Mouse (Mus musculus): ENCODE measurements around the gene Pde6g. TPM values are rescaled to one million over a fixed set of nuclear protein-coding genes. Genes with fewer than 3 reads are reported as not detected.
A peak's percentile ranks its signal among the peaks of the same experiment; 100 is the strongest.

Gene Pde6g
- total and polyA plus RNA-seq, 2 experiments = 0.46 to 1.8 TPM

- DNase-seq (ENCODE audit: extremely low read depth, low read depth, low spot score) = peak; percentile 86
- Histone ChIP-seq H3K9ac (ENCODE audit: low read depth, low read length) (peak within 1 kb of the TSS; percentile 97), H3K4me1 (ENCODE audit: control insufficient read depth, insufficient read depth, low read length) (peaks cover 11% of the 10 kb centered on the region; the same call in 1 of the 2 replicates), H3K36me3 (ENCODE audit: control insufficient read depth, insufficient read depth, low read length) (peaks cover 25% of the 10 kb centered on the region), H3K79me2 (ENCODE audit: control insufficient read depth, insufficient read depth, low read length) (peaks cover 9% of the 10 kb centered on the region; the same call in 1 of the 2 replicates), H3K27me3 (ENCODE audit: control insufficient read depth, insufficient read depth, low read length) (no peaks in the 10 kb centered on the region), H3K4me3 (ENCODE audit: insufficient read depth, low read depth, low read length) (peak within 1 kb of the TSS; percentile 91), H3K27ac (replicated peaks; ENCODE audit: insufficient read depth, low read depth, low read length) (peak within 1 kb of the TSS; percentile 95)
- TF ChIP-seq CTCF (IDR thresholded peaks at IDR 0.05; ENCODE audit: low read depth, low read length) (no peak), POLR2A (IDR thresholded peaks at IDR 0.05; ENCODE audit: extremely low read depth, insufficient read depth, low read length) (peak; percentile 84)
- 1% methylated on average over 59 of the region's 60 CpGs for WGBS
These were observed 31.1 kb upstream of the Pde6g start, which contains the start of gene Mrpl12 for GRCm38 (mm10) chr11:120484265-120484981. Mrpl12 (plus strand) TSS chr11:120484613.

GRCm38 (mm10) chr11:120483448-120483934 lies 30.2 kb upstream of the Pde6g start:
- Histone ChIP-seq H3K4me1 (ENCODE audit: control insufficient read depth, insufficient read depth, low read length) (peaks cover 11% of the 10 kb centered on the region; the same call in 1 of the 2 replicates), H3K36me3 (ENCODE audit: control insufficient read depth, insufficient read depth, low read length) (peaks cover 27% of the 10 kb centered on the region), H3K27ac (replicated peaks; ENCODE audit: insufficient read depth, low read depth, low read length) (no peak overlapping the region), H3K79me2 (ENCODE audit: control insufficient read depth, insufficient read depth, low read length) (peaks cover 9% of the 10 kb centered on the region; the same call in 1 of the 2 replicates), H3K4me3 (ENCODE audit: insufficient read depth, low read depth, low read length) (no peak overlapping the region), H3K27me3 (ENCODE audit: control insufficient read depth, insufficient read depth, low read length) (no peaks in the 10 kb centered on the region), H3K9ac (ENCODE audit: low read depth, low read length) (no peak overlapping the region)
- 88% methylated on average over 7 of the region's 7 CpGs for WGBS
- DNase-seq (ENCODE audit: extremely low read depth, low read depth, low spot score) = no peak
- TF ChIP-seq POLR2A (IDR thresholded peaks at IDR 0.05; ENCODE audit: extremely low read depth, insufficient read depth, low read length) = no peak
- no peak for TF ChIP-seq CTCF (IDR thresholded peaks at IDR 0.05; ENCODE audit: low read depth, low read length)

DNA sequence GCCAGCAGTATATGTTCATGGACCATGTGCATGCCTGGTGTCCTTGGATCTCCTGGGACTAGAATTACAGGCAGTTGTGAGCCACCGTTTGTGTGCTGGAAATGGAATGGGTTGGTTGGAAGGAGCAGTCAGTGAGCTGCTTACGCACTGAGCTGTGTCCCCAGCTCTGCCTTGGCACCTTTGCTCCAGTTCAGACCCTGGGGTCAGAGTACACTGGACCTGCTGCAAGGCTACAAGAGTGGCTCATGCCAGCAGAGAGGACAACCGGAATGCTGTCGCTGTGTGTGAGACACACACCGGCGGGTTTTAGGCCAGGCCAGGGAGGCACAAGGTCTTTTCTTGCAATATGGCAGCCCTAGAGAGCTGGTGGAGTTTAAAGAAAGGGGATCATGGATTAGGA lies 18.8 kb upstream of the Pde6g start:
- Histone ChIP-seq H3K27ac (replicated peaks; ENCODE audit: insufficient read depth, low read depth, low read length) (peak overlapping the region; percentile 77), H3K79me2 (ENCODE audit: control insufficient read depth, insufficient read depth, low read length) (peaks cover 14% of the 10 kb centered on the region), H3K4me1 (ENCODE audit: control insufficient read depth, insufficient read depth, low read length) (peaks cover 20% of the 10 kb centered on the region), H3K27me3 (ENCODE audit: control insufficient read depth, insufficient read depth, low read length) (no peaks in the 10 kb centered on the region), H3K4me3 (ENCODE audit: insufficient read depth, low read depth, low read length) (no peak overlapping the region), H3K9ac (ENCODE audit: low read depth, low read length) (peak overlapping the region; percentile 19; the same call in 1 of the 2 replicates), H3K36me3 (ENCODE audit: control insufficient read depth, insufficient read depth, low read length) (peaks cover 33% of the 10 kb centered on the region)
- DNase-seq (ENCODE audit: extremely low read depth, low read depth, low spot score) = peak; percentile 96
- 23% methylated on average over 6 of the region's 6 CpGs for WGBS
- 0 out of 2 replicates have a peak, but pooled peaks have one; percentile 8 for TF ChIP-seq CTCF (IDR thresholded peaks at IDR 0.05; ENCODE audit: low read depth, low read length)
- 0 out of 2 replicates have a peak, but pooled peaks have one; percentile 45 for TF ChIP-seq POLR2A (IDR thresholded peaks at IDR 0.05; ENCODE audit: extremely low read depth, insufficient read depth, low read length)

DNA sequence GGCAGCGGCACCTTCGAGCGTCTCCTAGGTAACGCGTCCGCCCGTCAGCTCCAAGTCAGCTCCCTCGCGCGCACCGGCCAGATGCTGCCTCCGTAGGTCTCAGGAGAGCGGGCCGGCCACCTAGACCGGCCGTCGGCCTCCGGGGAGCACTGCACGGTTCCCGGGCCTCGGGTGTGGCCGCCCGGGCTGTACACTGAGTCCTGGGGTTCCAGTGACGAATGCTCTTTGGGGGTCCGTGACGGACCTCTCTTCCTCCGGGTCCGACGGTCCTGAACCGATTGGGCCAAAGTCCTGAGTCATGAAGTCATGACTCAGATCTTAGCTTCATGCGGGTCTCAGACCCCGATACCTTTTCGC lies 14.4 kb upstream of the Pde6g start:
- 0% methylated on average over 33 of the region's 33 CpGs for WGBS
- peak overlapping the region; percentile 95 for H3K9ac ChIP-seq (ENCODE audit: low read depth, low read length)
- peak overlapping the region; percentile 90 for H3K4me3 ChIP-seq (ENCODE audit: insufficient read depth, low read depth, low read length)
- H3K79me2 ChIP-seq (ENCODE audit: control insufficient read depth, insufficient read depth, low read length) = peaks cover 10% of the 10 kb centered on the region
- TF ChIP-seq POLR2A (IDR thresholded peaks at IDR 0.05; ENCODE audit: extremely low read depth, insufficient read depth, low read length) = no peak
- no peak for TF ChIP-seq CTCF (IDR thresholded peaks at IDR 0.05; ENCODE audit: low read depth, low read length)
- H3K27me3 ChIP-seq (ENCODE audit: control insufficient read depth, insufficient read depth, low read length) = no peaks in the 10 kb centered on the region
- no peak for DNase-seq (ENCODE audit: extremely low read depth, low read depth, low spot score)
- peak overlapping the region; percentile 59 for H3K27ac ChIP-seq (replicated peaks; ENCODE audit: insufficient read depth, low read depth, low read length)
- H3K4me1 ChIP-seq (ENCODE audit: control insufficient read depth, insufficient read depth, low read length) = peaks cover 25% of the 10 kb centered on the region
- H3K36me3 ChIP-seq (ENCODE audit: control insufficient read depth, insufficient read depth, low read length) = peaks cover 11% of the 10 kb centered on the region

- TF ChIP-seq CTCF (IDR thresholded peaks at IDR 0.05; ENCODE audit: low read depth, low read length) (no peak), POLR2A (IDR thresholded peaks at IDR 0.05; ENCODE audit: extremely low read depth, insufficient read depth, low read length) (peak; percentile 87)
- Histone ChIP-seq H3K27ac (replicated peaks; ENCODE audit: insufficient read depth, low read depth, low read length) (peak within 1 kb of the TSS; percentile 59), H3K36me3 (ENCODE audit: control insufficient read depth, insufficient read depth, low read length) (peaks cover 11% of the 10 kb centered on the region), H3K9ac (ENCODE audit: low read depth, low read length) (peak within 1 kb of the TSS; percentile 95), H3K4me3 (ENCODE audit: insufficient read depth, low read depth, low read length) (peak within 1 kb of the TSS; percentile 90), H3K27me3 (ENCODE audit: control insufficient read depth, insufficient read depth, low read length) (no peaks in the 10 kb centered on the region), H3K79me2 (ENCODE audit: control insufficient read depth, insufficient read depth, low read length) (peaks cover 10% of the 10 kb centered on the region), H3K4me1 (ENCODE audit: control insufficient read depth, insufficient read depth, low read length) (peaks cover 19% of the 10 kb centered on the region)
- DNase-seq (ENCODE audit: extremely low read depth, low read depth, low spot score) = peak; percentile 94
- whole genome bisulfite sequencing = under 1% methylated on average over 54 of the region's 54 CpGs
These were observed 13.9 kb upstream of the Pde6g start, which contains the start of gene Arl16 for GRCm38 (mm10) chr11:120467051-120467735. Arl16 (minus strand) TSS chr11:120467607.

Measured in liver, adult 2 months (tissue).